Mouse (Mus musculus): ENCODE measurements around the gene Tor3a.

DNA sequence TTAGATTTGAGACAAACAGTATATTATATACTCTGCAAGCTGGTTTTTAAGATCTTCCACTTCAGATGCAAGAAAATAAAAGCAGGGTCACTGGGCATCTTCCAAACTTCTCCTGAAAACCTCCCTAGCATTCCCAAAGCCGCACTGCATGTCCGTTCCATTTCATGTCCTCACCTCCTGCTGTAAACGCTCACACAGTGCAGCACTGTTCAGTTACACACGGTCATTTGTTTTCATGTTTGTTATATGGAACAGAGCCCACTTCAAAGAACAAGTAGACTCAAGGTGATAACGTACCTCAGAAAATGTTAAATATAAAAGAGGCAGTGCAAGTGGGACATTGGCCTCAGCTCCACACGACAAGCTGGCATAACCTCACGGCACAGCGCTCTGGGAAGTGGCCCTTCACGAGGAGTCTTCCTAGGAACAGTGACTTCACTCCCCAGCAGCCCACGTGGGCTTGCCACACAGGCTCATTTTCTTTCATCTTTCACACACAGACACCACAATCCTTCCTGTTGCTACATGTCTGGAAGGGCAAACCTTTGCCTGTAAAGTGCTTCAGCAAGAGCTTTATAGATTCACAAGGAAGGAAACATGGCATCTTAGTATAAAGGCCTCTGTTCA lies 36.4 kb upstream of the Tor3a start:
- TF ChIP-seq POLR2AphosphoS2 (IDR thresholded peaks at IDR 0.05; ENCODE audit: low read length): no peak
- TF ChIP-seq RAD21 (IDR thresholded peaks at IDR 0.05; ENCODE audit: low read depth, low read length): no peak
- no peak for TF ChIP-seq POLR2A (IDR thresholded peaks at IDR 0.05; ENCODE audit: control insufficient read depth in 1 of 2, insufficient read depth in 1 of 2, low read depth in 1 of 2, low read length in 2 of 2, poor library complexity in 1 of 2)
